Mouse (Mus musculus) testis, adult 2 months (tissue): ENCODE measurements around the gene Dll3.

ENCODE experiments used
- CTCF ChIP-seq: fragments of 200-500 bp; IDR thresholded peaks from 2 replicates; pipeline ENCODE4 v1.5.1; 2012; ENCODE audit warnings: low read depth, mild to moderate bottlenecking, inconsistent platforms, low read length, moderate library complexity; ENCODE audit not compliant: control insufficient read depth, insufficient read depth, insufficient replicate concordance
- POLR2A ChIP-seq: fragments of 200-500 bp; IDR thresholded peaks from 2 replicates; pipeline ENCODE4 v1.6.1; 2012; ENCODE audit warnings: low read depth, mild to moderate bottlenecking, inconsistent platforms, low read length, moderate library complexity; ENCODE audit not compliant: control insufficient read depth

- TF ChIP-seq CTCF (no peak), POLR2A (0 out of 2 replicates have a peak, but pooled peaks have one; percentile 23)
These were observed 11.9 kb downstream of the Dll3 start for GRCm38 (mm10) chr7:28290165-28290564.
